In genomic region chr14:54103115-54103514, GRCm38 (mm10) we compare ENCODE assay signal across 17 mouse cellular contexts.
"Had no signal": no experiment of that assay in that cellular context is flagged by ENCODE, and none has a peak within 500 bp of the region (broad histone marks: within the 10 kb centered on the region; RNA-seq: fewer than 3 reads in every experiment).

No protein-coding gene starts in this region.

- H3K4me3 ChIP-seq: liver, embryonic 15.5 days; lung, embryonic 15.5 days; megakaryocyte, embryonic 14.5 days; midbrain, embryonic 12.5 days; neural tube, embryonic 12.5 days; stomach, embryonic 15.5 days had no signal

- H3K27ac ChIP-seq: liver, embryonic 15.5 days; lung, embryonic 15.5 days; macrophage; midbrain, embryonic 12.5 days; neural tube, embryonic 12.5 days; stomach, embryonic 15.5 days; stomach, postnatal 0 days had no signal

- H3K36me3 ChIP-seq: liver, embryonic 15.5 days; lung, embryonic 15.5 days; midbrain, embryonic 12.5 days; neural tube, embryonic 12.5 days; stomach, embryonic 15.5 days had no signal

- H3K9ac ChIP-seq: liver, embryonic 15.5 days; liver, postnatal 0 days; lung, embryonic 15.5 days; midbrain, embryonic 12.5 days; neural tube, embryonic 12.5 days; stomach, embryonic 15.5 days had no signal

- H3K4me1 ChIP-seq: neural tube, embryonic 12.5 days had no signal

- H3K9me3 ChIP-seq: liver, embryonic 15.5 days; lung, embryonic 15.5 days; megakaryocyte, embryonic 14.5 days; midbrain, embryonic 12.5 days; neural tube, embryonic 12.5 days; stomach, embryonic 15.5 days had no signal

- H3K4me2 ChIP-seq: liver, embryonic 15.5 days; lung, embryonic 15.5 days; midbrain, embryonic 12.5 days; neural tube, embryonic 12.5 days; stomach, embryonic 15.5 days had no signal

- DNase-seq: liver, postnatal 0 days; lung, adult 2 months; lung, postnatal 14 days; lung, postnatal 36 days; right cerebral cortex, postnatal 14 days; thymus, adult 2 months; thymus, postnatal 25 days; thymus, postnatal 4 days had no signal

- H3K27me3 ChIP-seq: lung, embryonic 15.5 days; midbrain, embryonic 12.5 days; neural tube, embryonic 12.5 days; stomach, embryonic 15.5 days had no signal

- ATAC-seq: liver, postnatal 0 days; lung, postnatal 0 days had no signal
